Mouse (Mus musculus): ENCODE measurements around the gene Arhgap35. TPM values are rescaled to one million over a fixed set of nuclear protein-coding genes. Genes with fewer than 3 reads are reported as not detected.
A peak's percentile ranks its signal among the peaks of the same experiment; 100 is the strongest.
"Not testable (repeated sequence)": the region's sequence is repeated elsewhere in the genome, so short reads cannot be mapped to it uniquely, and the experiment has no call there.

Arhgap35 gene
- 68.4 and 71.0 TPM in 2 replicates for polyA plus RNA-seq (2011; ENCODE audit: insufficient read length, low read depth, missing spikeins)

DNA sequence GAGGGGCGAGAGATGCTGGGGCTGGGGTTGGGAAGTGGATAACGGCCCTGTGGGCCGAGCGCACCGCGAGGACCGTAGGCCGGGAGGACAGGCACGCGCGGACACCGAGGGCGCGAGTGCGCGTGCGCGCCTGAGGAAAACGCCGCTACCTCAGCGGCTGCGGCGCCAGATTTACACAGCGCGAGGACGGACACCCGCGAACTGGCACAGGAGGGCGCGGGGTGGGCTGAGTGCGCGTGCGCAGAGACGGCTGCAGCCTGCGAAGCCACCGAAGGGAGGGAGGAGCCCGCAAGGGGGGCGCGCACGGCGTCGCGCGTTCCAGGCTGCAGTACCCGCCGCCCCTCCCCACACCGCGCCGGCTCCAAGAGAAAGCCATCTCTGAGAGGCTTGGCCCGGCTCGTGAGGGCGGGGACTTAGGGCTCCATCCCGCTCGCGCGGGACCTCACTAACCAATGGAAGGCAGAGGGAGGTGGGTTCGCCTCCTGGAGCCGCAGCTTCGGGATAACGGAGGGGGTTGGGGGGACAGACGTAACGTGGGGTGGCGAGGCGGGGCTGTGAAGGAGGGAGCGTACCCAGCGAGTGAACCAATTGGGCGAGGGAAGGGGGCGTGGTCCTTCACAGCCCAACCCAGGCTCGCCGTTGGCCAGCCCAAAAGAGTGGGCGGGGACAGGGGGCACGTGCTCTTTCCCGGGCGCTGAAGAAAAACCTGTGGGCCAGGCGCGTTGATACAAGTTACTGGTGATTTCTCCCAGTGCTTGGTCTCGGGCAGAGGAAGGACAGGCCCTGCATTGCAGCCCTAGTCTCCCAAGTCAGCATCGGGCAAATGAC, at the start of gene Arhgap35:
Gene Arhgap35, minus strand, starts transcription at position 106 of the 828 bp plus-strand sequence.
- peak; percentile 86 for TF ChIP-seq POLR2A (IDR thresholded peaks at IDR 0.05; ENCODE audit: low read depth, low read length)
- TF ChIP-seq CTCF (IDR thresholded peaks at IDR 0.05; ENCODE audit: borderline replicate concordance, insufficient read depth, low read length): no peak
- Histone ChIP-seq H3K4me3 (ENCODE audit: insufficient read depth, low read length) (peak within 1 kb of the TSS; percentile 93), H3K4me1 (ENCODE audit: control insufficient read depth, insufficient read depth, low read length) (peaks cover 4% of the 10 kb centered on the region), H3K27ac (ENCODE audit: insufficient read depth, low read length) (peak within 1 kb of the TSS; percentile 99)

GRCm38 (mm10) chr7:16644260-16644659, 29.5 kb upstream of the Arhgap35 start:
- no peak for TF ChIP-seq POLR2A (IDR thresholded peaks at IDR 0.05; ENCODE audit: low read depth, low read length)
- Histone ChIP-seq H3K4me1 (ENCODE audit: control insufficient read depth, insufficient read depth, low read length) (no peaks in the 10 kb centered on the region), H3K4me3 (ENCODE audit: insufficient read depth, low read length) (no peak overlapping the region)

DNA sequence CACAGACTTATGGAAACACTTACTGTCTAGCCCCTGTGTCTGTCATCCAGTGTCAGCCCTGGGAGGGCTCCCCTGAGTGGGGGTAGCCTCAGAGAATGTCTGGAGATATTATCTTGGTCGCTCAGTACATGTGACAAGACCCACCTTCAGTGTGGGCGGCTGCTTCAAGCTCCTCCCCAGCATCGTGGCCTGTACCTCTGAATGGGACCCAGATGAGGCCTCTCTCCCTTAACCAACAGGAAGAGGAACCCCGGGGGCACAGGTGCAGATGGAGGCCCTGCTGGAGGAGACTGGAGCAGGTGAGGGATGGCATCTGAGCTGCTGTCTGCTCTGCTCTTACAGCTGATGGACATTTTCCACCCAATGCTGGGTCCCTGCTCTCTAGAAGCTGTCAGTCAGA, 28.3 kb upstream of the Arhgap35 start:
- not testable (repeated sequence) for H3K4me3 ChIP-seq (ENCODE audit: insufficient read depth, low read length); H3K4me1 ChIP-seq (ENCODE audit: control insufficient read depth, insufficient read depth, low read length); H3K27ac ChIP-seq (ENCODE audit: insufficient read depth, low read length)

More at GRCm38 (mm10) chr7:16644260-16644659, 29.5 kb upstream of the Arhgap35 start:
- no peak overlapping the region for H3K27ac ChIP-seq (ENCODE audit: insufficient read depth, low read length)

- TF ChIP-seq CTCF (IDR thresholded peaks at IDR 0.05; ENCODE audit: borderline replicate concordance, insufficient read depth, low read length) (no peak), POLR2A (IDR thresholded peaks at IDR 0.05; ENCODE audit: low read depth, low read length) (no peak)
- H3K4me3 ChIP-seq (ENCODE audit: insufficient read depth, low read length): no peak overlapping the region
- H3K4me1 ChIP-seq (ENCODE audit: control insufficient read depth, insufficient read depth, low read length): no peaks in the 10 kb centered on the region
- H3K27ac ChIP-seq (ENCODE audit: insufficient read depth, low read length): no peak overlapping the region
Observed at GRCm38 (mm10) chr7:16639028-16639427, 24.2 kb upstream of the Arhgap35 start.

DNA sequence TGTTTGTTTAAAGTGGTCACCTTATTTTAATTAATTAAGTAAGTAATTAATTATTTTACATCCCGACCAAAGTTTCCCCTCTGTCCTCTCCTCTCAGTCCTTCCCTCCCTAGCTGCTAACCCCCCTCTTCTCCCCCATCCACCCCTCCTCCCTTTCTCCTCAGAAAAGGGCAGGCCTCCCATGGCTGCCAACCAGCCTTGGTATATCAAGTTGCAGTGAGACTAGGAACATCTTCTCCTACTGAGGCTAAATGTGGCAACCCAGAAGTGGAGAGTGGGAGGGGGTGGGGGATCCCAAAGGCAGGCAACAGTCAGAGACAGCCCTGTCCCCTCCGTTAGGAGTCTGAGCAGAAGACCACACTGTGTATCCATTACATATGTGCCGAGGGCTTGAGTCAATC, 20.3 kb upstream of the Arhgap35 start:
- TF ChIP-seq CTCF (IDR thresholded peaks at IDR 0.05; ENCODE audit: borderline replicate concordance, insufficient read depth, low read length) (no peak), POLR2A (IDR thresholded peaks at IDR 0.05; ENCODE audit: low read depth, low read length) (no peak)
- no peaks in the 10 kb centered on the region for H3K4me1 ChIP-seq (ENCODE audit: control insufficient read depth, insufficient read depth, low read length)
- H3K4me3 ChIP-seq (ENCODE audit: insufficient read depth, low read length): no peak overlapping the region
- H3K27ac ChIP-seq (ENCODE audit: insufficient read depth, low read length): no peak overlapping the region

GRCm38 (mm10) chr7:16633913-16634312, 19.1 kb upstream of the Arhgap35 start:
- H3K4me1 ChIP-seq (ENCODE audit: control insufficient read depth, insufficient read depth, low read length); H3K27ac ChIP-seq (ENCODE audit: insufficient read depth, low read length); H3K4me3 ChIP-seq (ENCODE audit: insufficient read depth, low read length): not testable (repeated sequence)

DNA sequence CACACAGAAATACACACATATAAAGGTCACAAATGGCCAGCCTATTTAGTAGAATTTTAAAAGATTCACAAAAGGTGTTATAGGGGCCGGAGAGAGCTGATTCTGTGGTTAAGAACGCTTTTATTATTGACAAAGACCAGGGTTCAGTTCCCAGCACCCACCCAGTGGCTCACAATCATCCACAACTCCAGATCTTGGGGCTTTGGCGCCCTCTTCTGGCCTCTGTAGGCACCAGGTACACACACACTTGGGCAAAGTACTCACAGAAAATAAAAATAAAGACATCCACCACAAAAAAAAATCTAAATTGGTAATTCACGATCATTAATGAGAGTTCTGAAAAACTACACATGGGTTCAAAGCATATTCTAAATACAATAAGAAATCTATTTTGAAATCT, 17.1 kb upstream of the Arhgap35 start:
- no peak overlapping the region for H3K4me3 ChIP-seq (ENCODE audit: insufficient read depth, low read length)
- TF ChIP-seq CTCF (IDR thresholded peaks at IDR 0.05; ENCODE audit: borderline replicate concordance, insufficient read depth, low read length) (no peak), POLR2A (IDR thresholded peaks at IDR 0.05; ENCODE audit: low read depth, low read length) (no peak)
- H3K27ac ChIP-seq (ENCODE audit: insufficient read depth, low read length): no peak overlapping the region
- H3K4me1 ChIP-seq (ENCODE audit: control insufficient read depth, insufficient read depth, low read length): no peaks in the 10 kb centered on the region

GRCm38 (mm10) chr7:16631025-16631424, 16.2 kb upstream of the Arhgap35 start:
- Histone ChIP-seq H3K4me1 (ENCODE audit: control insufficient read depth, insufficient read depth, low read length) (no peaks in the 10 kb centered on the region), H3K4me3 (ENCODE audit: insufficient read depth, low read length) (no peak overlapping the region), H3K27ac (ENCODE audit: insufficient read depth, low read length) (no peak overlapping the region)
- no peak for TF ChIP-seq CTCF (IDR thresholded peaks at IDR 0.05; ENCODE audit: borderline replicate concordance, insufficient read depth, low read length)
- TF ChIP-seq POLR2A (IDR thresholded peaks at IDR 0.05; ENCODE audit: low read depth, low read length): no peak

DNA sequence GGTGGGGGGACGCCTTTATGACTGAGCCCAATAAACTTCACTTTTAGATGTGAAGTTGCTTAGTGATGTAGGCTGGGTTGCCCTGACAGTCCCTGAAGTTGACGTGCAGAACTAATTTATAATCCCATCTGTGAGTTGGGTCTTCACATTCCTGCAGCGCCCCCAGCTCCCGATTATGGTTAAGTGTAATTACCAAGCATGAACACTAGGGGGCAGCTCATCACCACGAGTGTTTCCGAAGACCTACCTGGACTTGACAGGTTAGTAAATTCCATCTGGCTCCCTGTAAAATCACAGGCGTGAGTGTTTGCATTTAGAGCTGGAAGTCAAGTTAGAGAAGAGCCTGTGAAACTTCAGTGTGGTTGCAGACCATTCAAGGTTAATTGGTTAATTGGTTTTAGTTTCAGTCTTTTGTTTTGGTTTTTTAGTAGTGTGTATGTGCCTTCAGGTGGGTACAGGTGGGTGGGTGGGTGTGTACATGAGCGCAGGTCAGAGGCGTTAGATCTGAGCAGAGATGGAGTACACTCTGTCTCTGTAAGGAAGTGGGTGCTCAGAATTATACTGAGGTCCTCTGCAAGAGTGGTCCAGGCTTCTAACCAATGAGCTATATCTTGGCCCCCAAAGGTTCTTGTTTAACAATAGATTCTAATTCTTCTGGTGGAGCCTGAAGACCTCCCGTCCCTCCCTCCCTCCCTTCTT, 15.0 kb upstream of the Arhgap35 start:
- Histone ChIP-seq H3K4me3 (ENCODE audit: insufficient read depth, low read length) (no peak overlapping the region), H3K4me1 (ENCODE audit: control insufficient read depth, insufficient read depth, low read length) (no peaks in the 10 kb centered on the region), H3K27ac (ENCODE audit: insufficient read depth, low read length) (no peak overlapping the region)
- TF ChIP-seq POLR2A (IDR thresholded peaks at IDR 0.05; ENCODE audit: low read depth, low read length): no peak
- 0 out of 2 replicates have a peak, but pooled peaks have one; percentile 47 for TF ChIP-seq CTCF (IDR thresholded peaks at IDR 0.05; ENCODE audit: borderline replicate concordance, insufficient read depth, low read length)

GRCm38 (mm10) chr7:16628096-16628771, 13.4 kb upstream of the Arhgap35 start:
- H3K4me3 ChIP-seq (ENCODE audit: insufficient read depth, low read length): no peak overlapping the region
- TF ChIP-seq CTCF (IDR thresholded peaks at IDR 0.05; ENCODE audit: borderline replicate concordance, insufficient read depth, low read length) (peak; percentile 42; the same call in 1 of the 2 replicates), POLR2A (IDR thresholded peaks at IDR 0.05; ENCODE audit: low read depth, low read length) (no peak)
- no peaks in the 10 kb centered on the region for H3K4me1 ChIP-seq (ENCODE audit: control insufficient read depth, insufficient read depth, low read length)
- no peak overlapping the region for H3K27ac ChIP-seq (ENCODE audit: insufficient read depth, low read length)

All from embryonic fibroblast, embryonic 13.5 days (primary cell).